Mouse (Mus musculus): ENCODE measurements at regions not wholly inside any gene's neighbourhood (a gene's known extent, or its start where the extent isn't known, plus 50 kb on each side); places are given as distances from the start of the nearest gene placed in this dataset.

DNA sequence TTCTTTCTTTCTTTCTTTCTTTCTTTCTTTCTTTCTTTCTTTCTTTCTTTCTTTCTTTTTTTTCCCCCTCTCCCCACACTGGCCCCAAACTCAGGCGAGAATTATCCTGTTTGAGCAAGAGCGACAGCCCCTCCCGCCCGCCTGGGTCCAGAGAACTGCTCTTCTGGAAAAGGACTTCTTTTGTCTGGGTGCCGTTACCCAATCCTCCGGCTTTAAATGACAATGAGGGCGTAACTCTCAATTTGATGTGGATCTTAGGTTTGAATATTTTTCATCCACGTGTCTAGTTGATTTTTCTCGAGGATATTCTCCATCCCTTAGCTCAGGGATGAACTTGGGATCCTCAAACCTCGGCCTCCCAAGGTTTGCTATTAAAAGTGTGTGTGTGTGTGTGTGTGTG, 63.9 kb upstream of the Got2 start:
- TF ChIP-seq CHD2 (IDR thresholded peaks at IDR 0.05; ENCODE audit: low read length) (no peak), ZKSCAN1 (IDR thresholded peaks at IDR 0.05; ENCODE audit: borderline replicate concordance, low read depth, low read length) (no peak), CTCF (conservative IDR thresholded peaks at IDR 0.05 in 1 of 2, IDR thresholded peaks at IDR 0.05 in 1 of 2; ENCODE audit: low read depth in 2 of 2, low read length in 2 of 2) (no peak), ZNF384 (IDR thresholded peaks at IDR 0.05; ENCODE audit: low read depth, low read length) (no peak)

Data from CH12.LX (cell line).